Mouse (Mus musculus) lung, postnatal 10 days (tissue): ENCODE results near the gene Vwa3a.

Experiments
- DNase-seq: peaks from one replicate; pipeline ENCODE4 v3.0.0; 2021

The Vwa3a gene

DNA sequence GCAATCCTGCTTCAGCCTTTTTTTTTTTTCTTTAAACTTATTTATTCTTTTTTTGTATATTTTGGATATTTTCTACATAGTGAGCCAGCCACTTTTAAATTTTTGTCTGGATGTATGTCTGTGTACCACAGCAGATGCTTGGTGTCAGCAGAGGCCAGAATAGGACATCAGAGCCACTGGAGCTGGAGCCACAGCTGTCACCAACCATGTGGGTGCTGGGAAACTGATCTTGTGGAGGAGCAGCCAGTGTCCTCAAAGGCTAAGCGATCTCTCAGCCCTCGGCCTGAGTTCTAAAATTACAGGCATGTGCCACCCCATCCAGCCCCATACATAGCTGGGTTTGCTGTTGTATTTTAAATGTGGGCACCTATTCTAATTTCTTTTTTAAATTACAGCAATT lies 100.7 kb downstream of the Vwa3a start:
- no peak for DNase-seq

- peak; percentile 89 for DNase-seq
These were observed 103.4 kb downstream of the Vwa3a start, which contains the start of gene Eef2k for GRCm38 (mm10) chr7:120842345-120843036. TSS of gene Eef2k (plus strand) at chr7:120842831.

DNA sequence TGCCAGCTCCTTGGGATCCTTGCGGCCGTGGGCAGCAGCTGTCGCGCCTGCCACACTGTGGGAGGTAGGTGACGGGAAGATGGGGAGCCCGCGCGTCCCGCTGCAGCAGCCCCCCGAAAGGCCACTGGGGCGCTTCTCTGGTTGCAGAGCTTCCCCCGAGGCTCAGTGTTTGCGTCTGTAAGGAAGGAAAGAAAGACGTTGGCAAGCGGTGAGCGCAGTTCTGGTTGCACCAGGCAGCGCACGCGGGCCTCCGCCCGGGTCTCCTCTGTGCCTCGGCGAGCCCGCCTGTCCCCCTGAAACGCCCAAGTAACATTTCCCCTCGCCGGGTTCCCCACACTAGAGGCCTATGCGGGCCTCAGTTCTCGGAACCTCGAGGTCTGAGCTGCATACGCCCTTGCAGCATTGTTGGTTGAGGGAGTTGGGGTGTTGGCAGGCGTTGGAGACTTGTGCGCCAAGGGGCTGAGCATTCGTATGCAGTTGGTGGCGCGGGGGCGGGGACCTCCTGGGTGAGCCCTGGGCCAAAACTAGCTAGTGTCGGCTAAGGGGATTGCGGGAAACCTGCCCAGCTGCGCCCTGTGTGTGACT lies 104.0 kb downstream of the Vwa3a start:
- DNase-seq, result peak; percentile 93

- peak; percentile 19 for DNase-seq
These were observed 104.8 kb downstream of the Vwa3a start for GRCm38 (mm10) chr7:120843852-120844435.

DNA sequence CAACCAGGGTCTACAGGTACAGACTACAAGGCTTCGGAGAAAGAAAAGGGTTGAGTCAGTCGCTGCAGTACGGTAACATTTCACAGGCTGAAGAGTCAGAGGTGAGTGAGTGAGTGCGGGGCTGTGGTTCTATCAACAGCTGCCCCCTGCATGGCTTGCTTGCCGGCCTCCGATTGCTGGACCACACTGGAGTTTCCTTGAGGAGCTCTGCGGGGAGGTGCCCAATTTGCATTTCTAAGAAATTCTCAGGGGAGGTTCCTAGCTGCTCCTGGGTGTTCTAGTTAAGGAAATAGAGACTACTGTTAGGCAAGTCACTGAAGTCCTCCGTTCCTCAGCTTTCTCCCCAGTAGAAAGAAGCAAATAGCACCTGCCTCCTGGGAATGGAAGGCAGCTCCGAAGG lies 105.6 kb downstream of the Vwa3a start:
- DNase-seq, result no peak

DNA sequence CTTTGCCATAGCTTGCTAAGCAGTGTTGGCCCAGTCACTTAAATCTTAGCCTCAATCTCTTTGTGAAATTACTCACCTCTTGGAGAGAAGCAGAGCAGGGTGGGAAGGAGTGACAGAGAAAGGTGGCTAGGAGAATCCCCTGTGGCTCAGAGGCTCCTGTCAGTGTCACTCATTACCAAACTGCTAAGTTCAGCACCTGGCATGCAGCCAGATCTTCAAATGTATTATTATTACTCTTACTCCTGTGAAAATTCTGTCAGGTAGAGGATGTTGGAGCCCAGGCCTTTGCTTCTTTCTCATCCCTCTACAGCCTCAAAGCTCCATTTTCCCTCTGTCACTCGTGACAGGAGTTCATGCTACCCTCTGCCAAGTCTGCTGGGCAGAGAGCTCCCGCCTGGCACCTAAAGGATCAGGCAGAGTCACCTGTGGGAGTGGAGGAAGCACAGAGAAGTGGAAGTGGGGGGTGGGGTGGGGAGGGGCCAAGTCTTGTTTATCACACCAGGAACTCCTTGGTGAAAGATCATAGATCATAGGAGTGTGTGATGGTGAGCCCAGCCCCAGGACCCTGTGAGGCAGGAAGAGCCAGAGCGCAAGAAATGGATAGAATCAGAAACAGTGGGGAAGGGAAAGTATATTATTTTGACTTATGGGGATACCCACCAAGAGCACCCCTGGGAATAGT lies 109.9 kb downstream of the Vwa3a start:
- DNase-seq, result no peak

GRCm38 (mm10) chr7:120850165-120850564 lies 111.0 kb downstream of the Vwa3a start:
- no peak for DNase-seq
